Mouse (Mus musculus) layer of hippocampus, adult 9-11 months (tissue): ENCODE measurements around the gene Ndufs5.
A peak's percentile ranks its signal among the peaks of the same experiment; 100 is the strongest.

Experiments used
- DNase-seq: peaks from one replicate; pipeline ENCODE4 v3.0.0; 2022

The Ndufs5 gene

DNA sequence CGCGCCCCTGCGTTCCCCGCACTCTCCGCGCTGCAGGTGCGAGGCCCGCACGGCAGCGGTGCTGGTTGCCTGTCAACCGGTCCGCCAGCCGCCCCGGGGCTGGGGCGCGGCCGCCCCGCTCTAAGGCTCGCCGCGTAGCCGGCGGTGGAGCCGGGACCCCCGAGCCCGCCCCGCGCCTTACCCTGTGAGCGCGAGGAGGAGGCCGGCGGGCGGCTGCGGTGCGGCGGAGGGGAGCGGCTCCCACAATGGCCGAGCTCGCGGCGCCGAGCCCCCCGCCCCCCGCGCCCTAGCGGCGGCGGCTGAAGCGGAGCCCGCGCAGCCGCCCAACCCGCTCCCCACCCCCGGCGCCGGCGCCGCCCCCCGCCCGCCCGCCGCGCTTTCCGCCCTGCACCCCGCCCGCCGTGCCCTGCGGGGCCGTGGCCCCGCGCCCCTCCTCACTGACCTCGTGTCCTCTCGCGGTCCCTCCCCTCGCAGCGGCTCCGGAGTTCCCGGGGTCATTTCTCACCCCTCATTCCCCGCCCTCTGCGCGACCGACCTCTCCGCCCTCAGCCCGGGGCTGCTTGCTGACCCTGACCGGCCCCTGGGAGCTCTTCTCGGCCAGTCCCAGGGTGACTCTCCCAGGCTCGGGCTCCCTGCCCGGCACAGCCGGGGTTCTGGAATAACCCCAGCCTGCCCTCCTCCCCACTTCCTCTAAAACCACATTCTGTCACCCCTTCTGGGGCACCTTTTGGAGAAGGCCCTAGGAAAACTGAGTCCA, 30.8 kb downstream of the Ndufs5 start:
- no peak for DNase-seq

DNA sequence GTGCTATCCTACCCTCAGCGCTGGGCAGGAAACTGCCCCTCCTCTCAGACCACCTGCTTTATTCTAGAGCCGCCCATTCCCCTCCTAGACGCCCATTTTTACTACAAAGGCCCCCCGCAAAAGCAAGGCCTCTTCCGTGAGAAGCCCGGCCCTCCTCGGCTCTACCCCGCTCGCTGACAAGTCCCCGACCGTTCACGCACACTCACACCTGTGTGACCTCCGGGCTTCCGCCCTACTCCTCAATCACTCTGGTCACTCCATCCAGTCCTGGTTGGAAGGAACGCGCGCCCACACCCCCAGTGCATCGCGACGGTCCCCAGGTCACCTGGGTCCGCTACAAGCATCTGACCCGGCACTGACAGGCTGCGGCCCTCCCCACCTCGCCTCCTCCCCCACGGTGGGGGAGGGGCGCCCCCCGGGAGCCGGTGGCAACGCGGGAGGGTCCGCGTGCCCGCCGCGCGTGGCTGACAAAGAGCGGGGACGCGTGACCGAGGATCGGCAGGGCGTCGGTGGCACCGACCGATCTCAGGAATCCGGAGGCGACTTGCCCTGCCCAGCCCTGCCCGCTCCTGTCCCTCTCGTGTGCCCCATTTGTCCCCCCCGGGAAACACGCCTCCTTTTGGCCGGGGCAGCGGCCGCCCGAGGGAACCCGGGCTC, 31.5 kb downstream of the Ndufs5 start:
- no peak for DNase-seq

DNA sequence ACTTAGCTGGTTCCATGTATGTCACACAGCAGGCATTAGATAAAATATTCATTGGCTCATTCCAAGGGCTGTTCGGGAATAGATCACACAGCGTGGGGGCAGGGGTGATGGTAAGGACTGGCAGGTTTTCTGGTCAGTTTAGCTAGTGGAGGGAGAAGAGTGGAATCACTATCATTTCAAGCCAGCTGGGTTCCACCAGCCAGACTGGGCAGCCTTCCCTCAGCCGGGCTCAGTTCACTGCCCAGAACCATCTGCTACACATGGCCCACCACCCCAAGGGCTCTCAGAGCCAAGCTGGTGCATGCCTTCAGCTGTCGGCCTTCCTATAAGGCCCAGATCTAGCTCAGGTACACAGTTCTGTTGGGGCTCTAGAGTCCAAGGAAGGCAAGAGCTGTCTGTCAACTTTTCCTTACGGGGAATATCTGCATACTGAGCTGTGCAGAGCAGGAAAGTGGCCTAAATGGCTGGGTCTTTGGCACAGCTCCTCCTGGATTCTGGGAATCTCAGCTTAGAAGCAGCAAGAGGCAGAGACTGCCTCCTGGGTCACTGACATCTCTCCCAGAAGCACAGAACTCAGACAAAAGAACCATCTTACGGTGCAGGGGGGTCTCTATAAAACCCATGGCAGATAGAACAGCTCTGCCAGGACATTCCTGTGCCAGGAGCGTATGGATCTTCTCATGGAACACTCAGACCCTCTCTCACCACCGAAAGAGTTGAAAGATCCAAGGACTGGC, 32.3 kb downstream of the Ndufs5 start:
- no peak for DNase-seq

DNA sequence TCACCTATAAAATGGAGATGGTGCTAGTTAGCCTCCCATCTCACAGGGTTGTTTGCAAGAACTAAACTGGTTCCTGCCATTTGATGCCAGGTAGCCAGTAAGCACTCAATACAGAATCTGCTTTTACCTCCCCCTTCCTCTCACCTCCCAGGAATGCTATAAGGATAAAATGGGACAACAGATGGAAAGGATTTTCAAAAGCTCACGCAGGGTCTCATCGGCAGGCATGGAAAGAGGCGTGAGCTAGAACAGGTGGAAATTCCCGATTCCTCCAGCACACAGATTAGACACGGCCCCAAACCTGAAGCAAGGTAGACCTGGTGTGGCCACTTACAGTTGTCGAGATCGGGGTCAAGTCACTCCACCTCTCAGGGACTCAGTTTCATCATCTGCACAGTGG, 33.0 kb downstream of the Ndufs5 start:
- DNase-seq: no peak

DNA sequence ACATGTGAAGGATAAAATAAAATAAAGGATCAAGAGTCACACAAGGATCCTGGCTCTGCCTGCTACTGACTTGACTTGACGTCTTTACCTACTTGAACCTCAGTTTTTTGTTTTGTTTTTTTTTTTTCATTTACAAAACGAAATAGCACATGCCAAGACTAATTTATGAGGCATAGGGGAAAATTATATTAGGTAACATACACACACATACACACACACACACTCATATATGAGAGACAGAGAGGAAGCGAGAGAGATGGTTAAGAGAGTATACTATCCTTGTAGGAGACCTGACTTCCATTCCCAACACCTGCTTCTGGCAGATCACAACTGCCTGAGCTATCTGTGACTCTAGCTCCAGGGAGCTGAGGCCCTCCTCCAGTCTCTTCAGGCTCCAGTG, 33.7 kb downstream of the Ndufs5 start, which contains the start of gene Macf1:
TSS of gene Macf1 (minus strand) at position 101 of the 400 bp plus-strand sequence.
- no peak for DNase-seq

DNA sequence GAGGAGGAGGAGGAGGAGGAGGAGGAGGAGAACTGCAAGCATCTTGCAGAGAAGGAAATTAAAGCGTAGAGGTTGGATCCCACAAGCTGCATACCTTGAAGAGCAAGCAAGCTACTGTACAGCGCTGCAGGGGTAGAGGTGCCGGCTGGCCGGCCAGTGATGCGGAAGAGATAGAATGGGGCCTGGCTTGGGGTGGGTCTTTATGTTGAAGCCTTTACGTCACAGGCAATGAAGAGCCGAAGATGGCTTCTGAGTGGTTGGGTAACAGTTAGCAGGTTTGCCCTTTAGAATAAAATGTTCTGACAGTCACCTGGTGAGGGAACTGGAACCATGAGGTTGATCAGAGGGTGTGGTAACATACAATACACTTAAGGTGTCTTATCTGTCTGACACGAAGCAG, 35.7 kb downstream of the Ndufs5 start:
- DNase-seq: no peak

DNA sequence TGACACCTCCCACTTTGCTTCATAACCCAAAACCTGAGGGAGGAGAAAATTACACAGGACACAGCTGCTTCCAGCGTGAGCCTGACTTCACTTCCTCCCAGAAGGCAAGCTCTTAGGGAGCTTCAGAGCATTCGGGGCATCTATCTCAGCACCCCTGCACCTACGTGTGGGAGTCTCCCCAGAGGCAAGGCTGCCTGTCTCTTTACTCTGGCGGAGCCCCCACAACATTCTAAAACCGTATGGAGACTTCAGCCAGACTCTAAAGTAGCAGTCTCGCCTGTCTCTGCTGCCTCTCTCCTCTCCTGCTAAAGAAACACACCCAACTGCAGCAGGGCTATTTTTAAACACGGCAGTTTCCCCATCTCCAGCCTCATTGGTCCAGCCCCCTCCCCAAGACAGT, 37.0 kb downstream of the Ndufs5 start:
- no peak for DNase-seq

DNA sequence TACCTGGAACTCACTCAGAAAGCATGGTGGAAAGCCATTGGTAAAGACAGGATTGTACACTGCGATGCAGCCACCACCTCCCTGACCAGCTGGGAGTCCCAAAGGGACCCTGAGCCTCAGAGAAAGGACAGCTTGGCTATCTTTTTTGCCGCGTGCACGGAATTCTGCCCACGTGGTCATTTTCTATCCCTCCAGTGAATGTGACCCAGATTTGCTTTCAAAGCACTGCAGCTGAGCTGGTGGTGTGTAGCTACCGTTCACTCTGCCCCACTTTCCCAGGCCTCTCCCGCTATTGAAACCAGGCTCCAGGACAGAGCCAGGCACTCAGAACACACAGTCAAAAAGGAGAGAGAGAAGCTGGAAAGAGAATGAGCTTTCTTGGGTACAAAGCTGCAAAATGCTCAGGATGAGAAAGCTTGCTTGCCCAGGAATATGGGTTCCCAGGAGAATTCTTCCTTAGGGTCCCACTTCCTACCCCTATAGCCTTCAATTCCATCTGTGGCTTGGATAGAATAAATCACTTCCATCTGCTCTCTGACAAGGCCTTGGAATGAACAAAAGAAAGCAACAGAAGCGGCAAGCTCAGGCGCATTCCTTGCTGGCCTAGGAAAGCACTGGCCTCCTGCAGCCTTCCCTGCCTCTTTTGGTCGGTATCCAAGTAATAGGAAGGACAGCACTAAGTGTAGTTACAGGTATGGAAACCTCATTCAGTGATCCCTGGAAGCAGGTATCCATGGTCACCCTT, 40.8 kb downstream of the Ndufs5 start:
- no peak for DNase-seq

DNA sequence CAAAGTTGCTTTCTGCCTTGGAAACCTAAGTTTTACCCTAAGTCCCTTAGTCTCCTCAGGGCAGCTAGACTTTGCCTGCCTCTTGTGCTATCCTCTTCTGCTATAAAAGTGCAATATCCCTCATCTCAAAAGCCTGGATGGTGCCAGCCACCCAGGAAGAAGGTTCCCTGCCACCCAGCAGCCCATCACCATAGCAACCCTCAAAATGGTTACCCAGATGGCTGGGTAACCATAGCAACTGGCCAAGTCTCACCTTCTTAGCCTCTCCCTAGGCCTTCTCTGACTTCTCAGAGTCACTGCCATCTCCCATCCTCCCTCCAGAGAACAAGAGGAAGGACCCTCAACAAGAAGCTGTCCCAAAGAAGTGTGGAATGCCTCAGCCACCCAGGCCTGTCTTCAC, 47.4 kb downstream of the Ndufs5 start:
- DNase-seq: peak; percentile 76

DNA sequence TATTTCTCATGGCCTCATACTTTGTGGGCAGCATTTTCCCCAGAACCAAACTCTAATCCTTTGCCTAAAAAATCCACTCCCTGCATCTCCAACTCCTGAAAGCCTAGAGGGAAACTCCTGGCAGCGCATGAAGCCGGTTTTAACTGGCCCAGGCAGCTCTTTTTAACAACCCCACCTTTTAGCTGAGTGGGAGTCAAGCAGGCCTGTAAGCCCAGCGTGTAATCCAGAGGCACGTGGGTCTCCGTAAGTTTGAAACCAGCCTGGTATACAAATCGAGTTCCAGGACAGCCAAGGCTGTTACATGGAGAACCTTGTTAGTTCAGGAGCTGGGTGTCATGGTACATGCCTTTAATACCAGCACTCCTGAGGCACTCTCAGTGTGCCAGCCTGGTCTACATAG, 48.3 kb downstream of the Ndufs5 start:
- DNase-seq: no peak

DNA sequence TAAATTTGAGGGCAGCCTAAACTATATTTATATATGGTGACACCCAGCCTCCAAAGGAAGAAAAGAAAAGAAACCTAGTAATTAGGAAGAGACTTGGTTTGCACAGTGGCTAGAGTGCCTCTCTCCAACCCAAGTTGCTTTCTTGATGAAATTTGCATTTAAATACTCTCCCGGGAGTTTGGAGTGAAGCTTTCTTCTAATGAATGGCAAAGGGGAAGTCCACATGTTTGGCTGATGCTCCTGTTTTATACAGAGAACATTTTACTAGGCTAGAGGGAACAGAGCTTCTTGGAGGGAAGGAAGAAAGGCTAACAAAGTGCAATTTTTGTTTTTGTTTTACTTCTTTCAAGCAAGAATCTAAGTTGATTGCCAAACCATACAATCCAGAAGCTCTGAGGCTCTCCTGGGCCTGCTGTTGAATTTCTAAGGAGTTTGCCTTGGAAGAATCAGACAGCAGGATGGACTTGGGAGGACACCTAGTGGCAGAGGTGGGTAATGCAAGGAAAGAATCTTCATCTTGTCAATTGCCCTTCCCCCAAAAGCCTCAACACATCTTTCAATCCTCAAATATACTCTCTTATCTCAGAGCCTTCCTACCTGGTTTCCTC, 50.6 kb downstream of the Ndufs5 start:
- peak; percentile 80 for DNase-seq

DNA sequence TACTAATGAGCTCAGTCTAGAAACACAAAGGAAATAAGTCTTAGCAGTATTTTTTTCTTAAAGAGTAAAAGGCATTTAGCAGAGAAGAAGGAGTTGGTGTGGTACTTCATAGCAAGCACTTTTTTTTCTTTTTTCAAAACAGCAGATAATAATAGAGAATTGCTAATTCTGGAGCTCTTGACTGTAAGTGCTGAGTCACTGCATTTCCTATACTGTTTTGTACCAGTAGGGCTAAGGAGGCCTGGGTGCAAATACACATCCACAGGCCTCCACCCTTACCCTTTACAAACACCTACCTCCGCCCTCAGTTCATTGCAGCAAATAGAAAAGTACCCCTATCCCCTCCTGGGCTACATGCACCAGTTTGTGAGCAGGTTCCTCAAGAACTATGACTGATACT, 51.5 kb downstream of the Ndufs5 start:
- DNase-seq: no peak

DNA sequence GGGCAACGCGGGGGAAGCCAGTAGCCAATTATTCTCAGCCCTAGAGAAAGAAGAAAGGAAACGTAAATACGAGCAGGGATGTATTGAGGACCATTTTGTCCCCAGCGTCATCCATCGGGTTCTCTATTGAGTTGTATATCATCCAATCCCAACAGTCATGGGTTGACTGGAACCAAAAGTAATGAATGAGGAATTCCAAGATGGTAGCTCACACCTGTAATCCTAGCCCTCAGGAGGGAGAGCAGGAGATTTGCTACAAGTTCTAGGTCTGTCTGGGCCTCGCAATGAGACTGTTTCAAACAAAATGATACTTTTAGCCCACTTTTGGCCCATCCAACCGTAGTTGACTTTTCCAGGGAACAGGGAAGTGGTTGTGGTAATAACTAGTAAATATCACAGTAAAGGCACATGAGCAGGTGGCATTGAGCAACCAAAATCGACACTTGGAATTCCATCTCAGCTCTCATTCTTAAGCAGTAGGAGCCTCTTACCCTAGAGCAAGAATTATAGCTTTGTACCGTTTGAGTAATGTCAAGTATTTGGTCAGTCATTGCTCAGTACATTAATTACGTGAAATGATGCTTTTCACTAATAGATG, 52.2 kb downstream of the Ndufs5 start:
- no peak for DNase-seq

DNA sequence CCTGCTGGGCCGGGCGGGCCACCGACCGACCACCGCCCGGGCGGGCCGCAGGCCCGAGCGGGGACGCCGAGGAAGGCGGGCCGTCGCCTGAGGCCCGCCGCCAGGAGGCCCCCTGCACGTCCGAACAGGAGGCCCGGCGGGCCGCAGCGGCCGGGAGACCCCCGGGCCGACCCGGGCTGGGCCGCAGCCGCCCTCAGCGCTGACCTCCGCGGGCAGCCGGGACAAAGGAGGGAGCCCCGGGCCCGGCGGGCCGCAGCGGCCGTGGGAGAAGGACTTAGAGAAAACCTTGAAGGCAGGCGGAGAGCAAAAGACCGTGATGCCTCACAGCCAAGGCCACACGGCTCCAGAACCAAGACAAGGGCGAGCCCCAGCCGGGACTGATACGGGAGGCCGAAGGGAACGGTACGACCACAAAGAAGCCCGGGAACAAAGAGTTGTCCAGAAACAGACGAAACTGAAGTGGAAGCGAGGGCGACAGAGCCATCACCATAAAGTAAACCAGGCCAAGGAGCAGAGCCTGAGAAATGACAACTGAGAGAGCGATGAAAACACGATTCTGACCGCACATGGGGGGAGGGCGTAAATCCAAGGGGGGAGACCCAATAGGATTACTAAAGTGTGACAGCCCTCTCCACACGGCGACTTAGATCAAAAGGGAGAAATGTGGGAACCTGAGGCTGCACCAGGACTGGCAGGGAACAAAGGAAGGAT, 52.9 kb downstream of the Ndufs5 start:
- no peak for DNase-seq

DNA sequence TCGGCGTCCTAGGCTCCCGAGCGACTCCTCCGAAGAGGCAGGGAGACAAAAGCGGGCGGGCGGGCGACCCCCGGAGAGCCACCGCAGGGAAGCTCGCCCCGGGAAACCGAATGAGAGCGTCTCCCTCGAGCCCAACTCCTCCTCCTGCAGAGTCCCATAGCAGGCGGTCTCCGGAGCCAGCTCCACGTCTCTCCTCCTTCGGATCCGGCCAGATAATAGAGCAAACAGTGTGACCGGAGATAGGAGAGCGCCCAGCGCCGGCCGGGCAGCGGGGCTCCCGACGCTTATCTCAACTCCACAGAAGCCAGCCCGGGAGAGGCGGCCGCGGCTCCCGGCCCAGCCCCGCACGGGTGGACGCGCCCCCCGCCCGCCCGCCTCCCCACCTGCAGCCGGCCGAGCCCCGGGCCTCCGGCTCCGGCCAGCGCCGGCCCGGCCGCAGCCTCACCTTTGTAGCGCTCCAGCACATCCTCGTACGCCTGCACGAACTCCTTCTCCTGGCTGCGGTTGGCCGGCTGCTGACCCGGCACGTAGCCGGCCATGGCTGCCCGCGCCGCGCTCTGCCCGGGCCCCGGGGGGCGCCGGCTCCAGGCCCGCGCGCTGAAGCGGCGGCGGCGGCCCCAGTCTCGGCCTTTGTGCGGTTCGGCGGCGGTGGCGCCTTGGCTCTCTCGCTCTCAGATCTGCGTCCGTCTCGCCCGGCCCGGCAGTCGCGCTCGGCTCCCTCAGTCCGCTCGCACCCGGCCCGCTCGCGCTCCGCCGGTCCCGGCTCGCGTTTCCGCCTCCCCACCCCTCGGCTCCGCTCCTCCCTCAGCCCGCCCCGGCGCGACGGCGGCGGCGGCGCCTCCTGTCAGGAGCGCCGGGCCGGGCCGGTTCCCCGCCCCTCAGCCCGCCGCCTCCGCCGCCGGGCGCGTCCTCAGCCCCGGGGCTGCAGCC, 53.7 kb downstream of the Ndufs5 start:
- DNase-seq: no peak

DNA sequence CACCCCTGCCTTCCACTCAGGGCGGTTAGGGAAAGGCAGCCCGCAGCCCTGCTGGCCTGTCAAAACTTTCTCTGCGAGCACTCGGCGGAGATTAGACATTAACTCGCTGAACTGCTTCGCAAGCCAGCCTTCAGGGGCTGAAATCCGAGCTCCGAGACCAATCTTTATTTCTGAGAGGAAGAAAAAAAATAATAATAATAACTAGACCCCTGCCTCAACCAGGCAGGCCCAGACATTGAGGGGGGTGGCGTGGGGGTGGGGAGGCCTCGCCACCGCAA, 54.4 kb downstream of the Ndufs5 start:
- no peak for DNase-seq

DNA sequence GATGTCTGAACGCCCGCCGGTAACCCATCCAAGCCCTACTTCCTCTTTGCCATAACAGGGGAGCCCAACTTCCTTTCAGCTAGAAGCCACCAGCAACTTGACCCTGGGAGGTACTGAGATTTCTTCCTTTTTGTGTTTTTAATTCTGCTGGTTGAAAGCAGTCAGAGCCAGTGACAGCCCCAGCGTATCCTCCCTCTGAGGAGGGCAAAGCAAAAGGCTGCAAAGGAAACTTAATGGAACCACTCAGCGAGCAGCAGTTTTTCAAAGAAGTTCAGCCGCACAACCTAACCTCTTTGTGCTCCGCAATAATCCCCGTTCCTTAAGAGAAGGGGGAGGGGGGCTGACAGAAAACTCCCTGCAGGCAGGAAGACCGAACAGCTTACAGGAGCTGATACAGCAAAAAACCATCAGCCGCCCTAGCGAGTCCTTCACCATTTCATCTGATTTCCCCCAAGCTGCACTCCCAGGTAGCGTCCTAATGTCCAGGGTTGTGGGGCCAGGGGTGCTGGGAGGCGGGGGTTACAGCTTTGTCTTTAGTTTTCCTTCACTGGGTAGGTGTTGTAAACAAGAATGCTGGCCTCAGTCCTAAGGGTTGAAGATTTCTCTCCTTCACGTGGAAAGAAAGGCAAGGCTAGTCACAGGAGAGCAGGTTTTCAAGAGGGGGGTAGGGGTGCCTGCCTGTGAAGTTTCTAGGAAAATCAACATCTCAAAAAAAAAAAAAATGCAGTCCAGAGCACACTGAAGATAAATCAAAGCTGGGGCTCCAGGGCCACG, 54.9 kb downstream of the Ndufs5 start:
- no peak for DNase-seq
